Mouse (Mus musculus) kidney, postnatal 4 days (tissue): ENCODE measurements around the gene Ano7.

Experiments
- DNase-seq, 2 experiments: peaks; one replicate each; pipeline ENCODE4 v3.0.0; 2021; ENCODE audit warnings: mixed read lengths in 2 of 2

Gene Ano7

GRCm38 (mm10) chr1:93373665-93374064 is at the start of gene Ano7:
Ano7 (plus strand) TSS chr1:93373930.
- no peak for DNase-seq

- DNase-seq, result no peak
Measured at GRCm38 (mm10) chr1:93323973-93324372, 49.8 kb upstream of the Ano7 start.

- no peak for DNase-seq
Measured at GRCm38 (mm10) chr1:93326446-93326845, 47.3 kb upstream of the Ano7 start.

GRCm38 (mm10) chr1:93334621-93335020 is 39.1 kb upstream of the Ano7 start:
- no peak for DNase-seq

- peak; percentile 96 to 97 for DNase-seq
Measured at GRCm38 (mm10) chr1:93342648-93343503, 30.9 kb upstream of the Ano7 start, which contains the start of the genes Ppp1r7 and Pask. Ppp1r7 (plus strand) TSS chr1:93342854. Pask (minus strand) TSS chr1:93343482.

- peak; percentile 95 to 97 for DNase-seq
Measured at GRCm38 (mm10) chr1:93343504-93344047, 30.2 kb upstream of the Ano7 start.

GRCm38 (mm10) chr1:93347176-93347575 is 26.6 kb upstream of the Ano7 start:
- DNase-seq, result no peak

- no peak for DNase-seq
Measured at GRCm38 (mm10) chr1:93349701-93350100, 24.0 kb upstream of the Ano7 start.

GRCm38 (mm10) chr1:93352724-93353123 is 21.0 kb upstream of the Ano7 start:
- DNase-seq, result no peak

GRCm38 (mm10) chr1:93362661-93363060 is 11.1 kb upstream of the Ano7 start:
- no peak for DNase-seq

- DNase-seq, result no peak
Measured at GRCm38 (mm10) chr1:93365641-93366040, 8.1 kb upstream of the Ano7 start.

GRCm38 (mm10) chr1:93377307-93377706 is 3.6 kb downstream of the Ano7 start:
- no peak for DNase-seq

- DNase-seq, result no peak
Measured at GRCm38 (mm10) chr1:93379117-93379516, 5.4 kb downstream of the Ano7 start.

GRCm38 (mm10) chr1:93387198-93387597 is 13.5 kb downstream of the Ano7 start:
- no peak for DNase-seq

GRCm38 (mm10) chr1:93388906-93389305 is 15.2 kb downstream of the Ano7 start:
- DNase-seq, result no peak

- peak; percentile 25 to 47 for DNase-seq
Measured at GRCm38 (mm10) chr1:93401191-93402052, 27.7 kb downstream of the Ano7 start.

GRCm38 (mm10) chr1:93403403-93403802 is 29.7 kb downstream of the Ano7 start:
- no peak for DNase-seq

GRCm38 (mm10) chr1:93432087-93432486 is 58.4 kb downstream of the Ano7 start:
- no peak for DNase-seq

GRCm38 (mm10) chr1:93439321-93439720 is 65.6 kb downstream of the Ano7 start:
- no peak for DNase-seq

- peak; percentile 85 to 90 for DNase-seq
Measured at GRCm38 (mm10) chr1:93444405-93445110, 70.8 kb downstream of the Ano7 start.

GRCm38 (mm10) chr1:93445111-93445821 is 71.5 kb downstream of the Ano7 start:
- DNase-seq, result peak; percentile 88 to 92

- no peak for DNase-seq
Measured at GRCm38 (mm10) chr1:93445822-93446162, 72.1 kb downstream of the Ano7 start.
